Mouse (Mus musculus): ENCODE data around the gene Pxn.
"Not testable (repeated sequence)": the region's sequence is repeated elsewhere in the genome, so short reads cannot be mapped to it uniquely, and the experiment has no call there.

Gene Pxn

GRCm38 (mm10) chr5:115509321-115509761 lies 2.9 kb downstream of the Pxn start:
- no peak for DNase-seq (ENCODE audit: low spot score in 2 of 2)

GRCm38 (mm10) chr5:115509790-115510689 lies 3.6 kb downstream of the Pxn start:
- no peak for DNase-seq (ENCODE audit: low spot score in 2 of 2)

GRCm38 (mm10) chr5:115512375-115512774 lies 5.9 kb downstream of the Pxn start:
- DNase-seq (ENCODE audit: low spot score in 2 of 2) = no peak

- no peak for DNase-seq (ENCODE audit: low spot score in 2 of 2)
These were observed 6.8 kb downstream of the Pxn start for GRCm38 (mm10) chr5:115513246-115513645.

- no peak for DNase-seq (ENCODE audit: low spot score in 2 of 2)
These were observed 7.2 kb downstream of the Pxn start for GRCm38 (mm10) chr5:115513721-115514120.

- no peak for DNase-seq (ENCODE audit: low spot score in 2 of 2)
These were observed 7.9 kb downstream of the Pxn start for GRCm38 (mm10) chr5:115514346-115514745.

GRCm38 (mm10) chr5:115514896-115515587 lies 8.6 kb downstream of the Pxn start:
- DNase-seq (ENCODE audit: low spot score in 2 of 2) = no peak

GRCm38 (mm10) chr5:115516081-115516907 lies 9.8 kb downstream of the Pxn start:
- peak in 1 of 2 experiments; percentile 65 for DNase-seq (ENCODE audit: low spot score in 2 of 2)

GRCm38 (mm10) chr5:115516908-115517307 lies 10.4 kb downstream of the Pxn start:
- no peak for DNase-seq (ENCODE audit: low spot score in 2 of 2)

- no peak for DNase-seq (ENCODE audit: low spot score in 2 of 2)
These were observed 11.0 kb downstream of the Pxn start for GRCm38 (mm10) chr5:115517501-115517900.

GRCm38 (mm10) chr5:115518214-115518613 lies 11.7 kb downstream of the Pxn start:
- DNase-seq (ENCODE audit: low spot score in 2 of 2) = not testable (repeated sequence)

GRCm38 (mm10) chr5:115520325-115520869 lies 13.9 kb downstream of the Pxn start:
- no peak for DNase-seq (ENCODE audit: low spot score in 2 of 2)

GRCm38 (mm10) chr5:115521553-115522461 lies 15.3 kb downstream of the Pxn start:
- DNase-seq (ENCODE audit: low spot score in 2 of 2) = peak in 1 of 2 experiments; percentile 57

- no peak for DNase-seq (ENCODE audit: low spot score in 2 of 2)
These were observed 16.1 kb downstream of the Pxn start for GRCm38 (mm10) chr5:115522531-115522930.

- DNase-seq (ENCODE audit: low spot score in 2 of 2) = no peak
These were observed 16.6 kb downstream of the Pxn start for GRCm38 (mm10) chr5:115522981-115523499.

- no peak for DNase-seq (ENCODE audit: low spot score in 2 of 2)
These were observed 17.5 kb downstream of the Pxn start for GRCm38 (mm10) chr5:115523971-115524370.

- no peak for DNase-seq (ENCODE audit: low spot score in 2 of 2)
These were observed 18.0 kb downstream of the Pxn start for GRCm38 (mm10) chr5:115524471-115524870.

- DNase-seq (ENCODE audit: low spot score in 2 of 2) = no peak
These were observed 18.9 kb downstream of the Pxn start for GRCm38 (mm10) chr5:115525416-115525815.

GRCm38 (mm10) chr5:115525943-115526342 lies 19.5 kb downstream of the Pxn start:
- no peak for DNase-seq (ENCODE audit: low spot score in 2 of 2)

Data from spleen, postnatal 10 days (tissue).